Comparison of ENCODE assay signal across 26 mouse cellular contexts in genomic region chr1:187135887-187136286, GRCm38 (mm10).
DNase-seq lines count a peak whose midpoint lies in the region; ATAC-seq lines count a peak whose summit lies in the region.
"Had no signal": no experiment of that assay in that cellular context is flagged by ENCODE, and none has a peak within 500 bp of the region (broad histone marks: within the 10 kb centered on the region; RNA-seq: fewer than 3 reads in every experiment).

No protein-coding gene starts in this region.

- H3K9me3 ChIP-seq in hindbrain, embryonic 10.5 days = no peaks in the 10 kb centered on the region
- no peaks in the 10 kb centered on the region for H3K9me3 ChIP-seq in hindbrain, embryonic 12.5 days (replicated peaks)
- H3K9me3 ChIP-seq in forebrain, embryonic 11.5 days (ENCODE audit: control insufficient read depth, low read length) = no peaks in the 10 kb centered on the region
- H3K9me3 ChIP-seq: forebrain, embryonic 10.5 days; heart, embryonic 10.5 days; heart, embryonic 13.5 days; hindbrain, embryonic 13.5 days; intestine, embryonic 15.5 days had no signal

- H3K27ac ChIP-seq in hindbrain, embryonic 10.5 days = no peak overlapping the region
- H3K27ac ChIP-seq in hindbrain, embryonic 12.5 days = no peak overlapping the region
- H3K27ac ChIP-seq in forebrain, embryonic 11.5 days (ENCODE audit: low read depth, low read length) = no peak overlapping the region
- H3K27ac ChIP-seq: forebrain, embryonic 10.5 days; heart, adult 2 months; heart, embryonic 10.5 days; heart, embryonic 13.5 days; hindbrain, embryonic 13.5 days; intestine, embryonic 15.5 days had no signal

- no peak overlapping the region for H3K4me3 ChIP-seq in hindbrain, embryonic 10.5 days
- no peak overlapping the region for H3K4me3 ChIP-seq in hindbrain, embryonic 12.5 days
- no peak overlapping the region for H3K4me3 ChIP-seq in forebrain, embryonic 11.5 days (ENCODE audit: low read depth, low read length)
- H3K4me3 ChIP-seq: forebrain, embryonic 10.5 days; heart, adult 2 months; heart, embryonic 10.5 days; heart, embryonic 13.5 days; hindbrain, embryonic 13.5 days; intestine, embryonic 15.5 days had no signal

- no peak for ATAC-seq in hindbrain, embryonic 12.5 days (ENCODE audit: low FRiP score)
- no peak for ATAC-seq in forebrain, embryonic 11.5 days (replicated peaks; ENCODE audit: low FRiP score)
- ATAC-seq: activated CD4-positive, CD25-positive, alpha-beta regulatory T cell, adult 4 months; CD4-positive, CD25-positive, alpha-beta regulatory T cell, adult 4 months; forebrain, embryonic 14.5 days; hindbrain, embryonic 16.5 days; intestine, embryonic 15.5 days had no signal

- no peaks in the 10 kb centered on the region; the same call in 1 of the 2 replicates for H3K4me1 ChIP-seq in hindbrain, embryonic 10.5 days (replicated peaks)
- H3K4me1 ChIP-seq in hindbrain, embryonic 12.5 days = no peaks in the 10 kb centered on the region
- H3K4me1 ChIP-seq in forebrain, embryonic 11.5 days (replicated peaks; ENCODE audit: control insufficient read depth, insufficient read depth, low read length) = no peaks in the 10 kb centered on the region
- H3K4me1 ChIP-seq: forebrain, embryonic 10.5 days; hindbrain, embryonic 13.5 days; intestine, embryonic 15.5 days had no signal

- H3K36me3 ChIP-seq in hindbrain, embryonic 10.5 days = no peaks in the 10 kb centered on the region
- no peaks in the 10 kb centered on the region for H3K36me3 ChIP-seq in hindbrain, embryonic 12.5 days
- no peaks in the 10 kb centered on the region for H3K36me3 ChIP-seq in forebrain, embryonic 11.5 days (ENCODE audit: control insufficient read depth, insufficient read depth, low read length)
- H3K36me3 ChIP-seq: forebrain, embryonic 10.5 days; heart, embryonic 10.5 days; heart, embryonic 13.5 days; hindbrain, embryonic 13.5 days; intestine, embryonic 15.5 days had no signal

- H3K9ac ChIP-seq in hindbrain, embryonic 12.5 days = no peak overlapping the region
- no peak overlapping the region for H3K9ac ChIP-seq in forebrain, embryonic 11.5 days (ENCODE audit: low read length)
- H3K9ac ChIP-seq: heart, embryonic 13.5 days; hindbrain, embryonic 13.5 days; intestine, embryonic 15.5 days had no signal

- no peak overlapping the region for H3K4me2 ChIP-seq in hindbrain, embryonic 12.5 days (replicated peaks)
- H3K4me2 ChIP-seq in forebrain, embryonic 11.5 days (ENCODE audit: low read depth, low read length, severe bottlenecking) = no peak overlapping the region
- H3K4me2 ChIP-seq: heart, embryonic 13.5 days; hindbrain, embryonic 13.5 days; intestine, embryonic 15.5 days had no signal

- H3K27me3 ChIP-seq in hindbrain, embryonic 10.5 days (ENCODE audit: insufficient read depth, poor library complexity, severe bottlenecking) = no peaks in the 10 kb centered on the region
- no peaks in the 10 kb centered on the region for H3K27me3 ChIP-seq in hindbrain, embryonic 12.5 days
- H3K27me3 ChIP-seq in forebrain, embryonic 11.5 days (ENCODE audit: control insufficient read depth, insufficient read depth, low read length) = no peaks in the 10 kb centered on the region
- H3K27me3 ChIP-seq: heart, embryonic 13.5 days; hindbrain, embryonic 13.5 days; intestine, embryonic 15.5 days had no signal

- peak; percentile 12 for DNase-seq in hindbrain, embryonic 10.5 days (ENCODE audit: low spot score)
- DNase-seq in retina, postnatal 1 day = peak; percentile 25
- no peak for DNase-seq in retina, embryonic 14.5 days (ENCODE audit: low spot score)
- DNase-seq in mesoderm, embryonic 11.5 days (ENCODE audit: low read depth, low spot score) = peak; percentile 21
- no peak for DNase-seq in cerebellum, postnatal 36 days
- no peak for DNase-seq in forebrain, embryonic 11.5 days (ENCODE audit: low spot score)
- DNase-seq: adrenal gland, adult 8-10 months; adrenal gland, postnatal 25 days; cerebellum, adult 11-12 months; cerebellum, adult 8-10 months; cerebellum, postnatal 10 days; gastrocnemius, postnatal 10 days; gastrocnemius, postnatal 36 days; heart, adult 2 months; heart, postnatal 14 days; heart, postnatal 4 days had no signal

- 83% methylated on average over 6 of the region's 6 CpGs for WGBS in hindbrain, embryonic 10.5 days
- 57% methylated on average over 6 of the region's 6 CpGs for WGBS in hindbrain, embryonic 12.5 days
- 79% methylated on average over 6 of the region's 6 CpGs for WGBS in forebrain, embryonic 11.5 days

Comparison
In these comparisons a context has a peak if more than half of its experiments do, and no peak if none do; other contexts are left out.
1. DNase-seq: peak in hindbrain, embryonic 10.5 days (single experiment), retina, postnatal 1 day (single experiment) and mesoderm, embryonic 11.5 days (single experiment); none in retina, embryonic 14.5 days (single experiment), cerebellum, postnatal 36 days (0 of 2) and forebrain, embryonic 11.5 days (single experiment).